Mouse (Mus musculus) hindbrain, embryonic 15.5 days (tissue): ENCODE results near the gene Elmo1. TPM values are rescaled to one million over a fixed set of nuclear protein-coding genes. Genes with fewer than 3 reads are reported as not detected.

ENCODE experiments used
- ATAC-seq: fragments of 200-750 bp; cut with Nextera tagmentation; 2 replicates; pipeline ENCODE4 v1.8.0; 2017; ENCODE audit warnings: low read depth, moderate number of reproducible peaks, moderate TSS enrichment; ENCODE audit not compliant: low FRiP score
- H3K27ac ChIP-seq: fragments of 300-500 bp; sonication (generic); replicated peaks from 2 replicates; pipeline ENCODE4 v1.5.1; 2015; ENCODE audit warnings: mild to moderate bottlenecking, inconsistent platforms
- H3K27me3 ChIP-seq: fragments of 300-500 bp; sonication (generic); 2 replicates; pipeline ENCODE4 v1.6.1; 2015; ENCODE audit warnings: control low read depth, inconsistent platforms
- H3K36me3 ChIP-seq: fragments of 300-500 bp; sonication (generic); 2 replicates; pipeline ENCODE4 v1.6.1; 2015; ENCODE audit warnings: control low read depth, inconsistent platforms
- H3K4me1 ChIP-seq: fragments of 300-500 bp; sonication (generic); replicated peaks from 2 replicates; pipeline ENCODE4 v1.6.1; 2015; ENCODE audit warnings: control low read depth, inconsistent platforms
- H3K4me2 ChIP-seq: fragments of 300-500 bp; sonication (generic); 2 replicates; pipeline ENCODE4 v1.6.1; 2015; ENCODE audit warnings: moderate library complexity, mild to moderate bottlenecking, inconsistent platforms
- H3K4me3 ChIP-seq: fragments of 300-500 bp; sonication (generic); 2 replicates; pipeline ENCODE4 v1.5.1; 2015; ENCODE audit warnings: mild to moderate bottlenecking, inconsistent platforms
- H3K9ac ChIP-seq: fragments of 300-500 bp; sonication (generic); 2 replicates; pipeline ENCODE4 v1.6.1; 2015; ENCODE audit warnings: inconsistent platforms
- H3K9me3 ChIP-seq: fragments of 300-500 bp; sonication (generic); 2 replicates; pipeline ENCODE4 v1.6.1; 2016; ENCODE audit warnings: control low read depth, inconsistent platforms
- WGBS: fragments of 180-500 bp; shearing (Covaris S2); methylation state at CpG from one replicate; pipeline ENCODE4 v1.1.7; 2015; 5-methylcytosine and 5-hydroxymethylcytosine counted together
- polyA plus RNA-seq: library from polyadenylated mRNA; unstranded; fragments of >200 nt; fragmentation: Nextera tagmentation; extraction: Ambion mirVana; gene quantifications from 2 replicates; pipeline ENCODE4 v1.2.1, GENCODE M21; 2015

Gene Elmo1
- polyA plus RNA-seq, 1 experiment from 2014 or later = 47.9 TPM

DNA sequence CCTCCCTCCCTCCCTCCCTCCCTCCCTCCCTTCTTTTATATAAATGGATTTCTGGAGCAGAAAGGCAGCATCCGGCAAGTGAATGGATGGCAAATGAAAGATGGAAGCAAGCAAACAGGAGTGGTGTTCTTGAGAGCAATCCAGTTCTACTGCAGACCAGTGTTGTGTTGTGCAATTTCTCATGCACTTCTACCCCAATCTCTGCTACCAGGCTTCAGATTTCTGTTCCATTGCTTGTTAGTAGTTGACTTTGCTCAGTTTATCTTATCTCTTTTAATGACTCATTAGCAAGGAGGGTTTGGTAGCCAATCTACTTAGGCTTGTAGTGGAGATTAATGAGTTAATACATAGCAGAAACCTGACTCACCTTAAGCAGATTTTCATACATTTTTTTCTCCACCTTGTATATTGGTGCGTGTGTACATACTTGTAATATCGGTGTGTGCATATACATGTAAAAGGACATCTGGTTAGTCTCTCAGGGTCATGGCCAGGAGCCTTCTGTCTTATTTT lies 209.7 kb downstream of the Elmo1 start:
- no peak overlapping the region for H3K4me2 ChIP-seq
- H3K4me3 ChIP-seq = no peak overlapping the region
- no peaks in the 10 kb centered on the region for H3K27me3 ChIP-seq
- ATAC-seq = no peak
- WGBS = 82% methylated on average over 3 of the region's 3 CpGs
- no peak overlapping the region for H3K27ac ChIP-seq
- no peaks in the 10 kb centered on the region for H3K4me1 ChIP-seq
- no peaks in the 10 kb centered on the region for H3K9me3 ChIP-seq
- no peak overlapping the region for H3K9ac ChIP-seq
- no peaks in the 10 kb centered on the region for H3K36me3 ChIP-seq

DNA sequence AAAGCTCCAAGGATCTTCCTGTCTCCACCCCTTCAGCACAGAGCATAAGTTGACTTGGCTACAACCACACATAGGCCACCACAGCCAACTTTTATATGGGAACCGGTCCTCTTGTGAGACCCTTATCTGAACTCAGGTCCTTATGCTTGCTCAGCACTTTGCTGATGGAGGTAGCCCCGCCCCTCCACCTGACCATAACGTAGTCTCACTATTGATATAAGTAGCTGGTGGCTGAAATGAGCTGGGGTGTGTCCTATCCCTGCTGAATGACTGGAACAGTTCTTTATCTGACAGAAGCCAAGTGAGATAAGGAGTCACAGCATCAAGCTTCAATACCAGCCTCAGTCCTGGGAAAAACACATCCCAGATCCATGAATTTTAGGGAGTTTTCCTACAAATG lies 210.2 kb downstream of the Elmo1 start:
- no peaks in the 10 kb centered on the region for H3K27me3 ChIP-seq
- 83% methylated on average over 3 of the region's 3 CpGs for WGBS
- H3K27ac ChIP-seq = no peak overlapping the region
- H3K36me3 ChIP-seq = no peaks in the 10 kb centered on the region
- H3K4me1 ChIP-seq = no peaks in the 10 kb centered on the region
- ATAC-seq = no peak
- H3K9me3 ChIP-seq = no peaks in the 10 kb centered on the region
- H3K4me3 ChIP-seq = no peak overlapping the region
- no peak overlapping the region for H3K4me2 ChIP-seq
- no peak overlapping the region for H3K9ac ChIP-seq

DNA sequence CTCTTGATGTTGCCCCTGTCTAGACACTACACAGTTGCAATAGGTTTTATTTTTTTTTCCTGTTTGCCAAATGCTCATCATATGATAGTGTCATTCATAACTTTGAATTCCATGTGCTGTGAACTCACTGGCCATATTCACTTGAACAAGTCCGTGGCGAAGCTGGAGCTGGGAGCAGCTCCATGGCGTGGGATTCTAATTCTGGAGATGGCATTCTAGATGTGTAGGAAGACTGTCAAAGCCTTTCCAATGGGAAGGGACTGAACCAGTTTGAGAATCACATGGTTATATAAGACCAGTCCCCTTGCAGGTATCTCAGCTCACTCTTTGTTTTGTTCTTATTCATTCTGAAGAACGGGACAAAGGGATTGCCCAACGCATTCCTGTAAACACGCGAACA lies 211.4 kb downstream of the Elmo1 start:
- no peak overlapping the region for H3K9ac ChIP-seq
- H3K4me2 ChIP-seq = no peak overlapping the region
- H3K36me3 ChIP-seq = no peaks in the 10 kb centered on the region
- H3K4me3 ChIP-seq = no peak overlapping the region
- ATAC-seq = no peak
- WGBS = 96% methylated on average over 7 of the region's 7 CpGs
- H3K4me1 ChIP-seq = 0 out of 2 replicates have a peak, but pooled peaks cover 3% of the 10 kb centered on the region
- no peak overlapping the region for H3K27ac ChIP-seq
- no peaks in the 10 kb centered on the region for H3K9me3 ChIP-seq
- H3K27me3 ChIP-seq = no peaks in the 10 kb centered on the region

GRCm38 (mm10) chr13:20305621-20306020 lies 215.2 kb downstream of the Elmo1 start:
- Histone ChIP-seq H3K9ac (no peak overlapping the region), H3K4me2 (no peak overlapping the region), H3K27me3 (no peaks in the 10 kb centered on the region), H3K4me1 (0 out of 2 replicates have a peak, but pooled peaks cover 8% of the 10 kb centered on the region), H3K36me3 (no peaks in the 10 kb centered on the region), H3K27ac (no peak overlapping the region), H3K9me3 (no peaks in the 10 kb centered on the region), H3K4me3 (no peak overlapping the region)
- no peak for ATAC-seq
- WGBS = 90% methylated on average over 4 of the region's 4 CpGs

DNA sequence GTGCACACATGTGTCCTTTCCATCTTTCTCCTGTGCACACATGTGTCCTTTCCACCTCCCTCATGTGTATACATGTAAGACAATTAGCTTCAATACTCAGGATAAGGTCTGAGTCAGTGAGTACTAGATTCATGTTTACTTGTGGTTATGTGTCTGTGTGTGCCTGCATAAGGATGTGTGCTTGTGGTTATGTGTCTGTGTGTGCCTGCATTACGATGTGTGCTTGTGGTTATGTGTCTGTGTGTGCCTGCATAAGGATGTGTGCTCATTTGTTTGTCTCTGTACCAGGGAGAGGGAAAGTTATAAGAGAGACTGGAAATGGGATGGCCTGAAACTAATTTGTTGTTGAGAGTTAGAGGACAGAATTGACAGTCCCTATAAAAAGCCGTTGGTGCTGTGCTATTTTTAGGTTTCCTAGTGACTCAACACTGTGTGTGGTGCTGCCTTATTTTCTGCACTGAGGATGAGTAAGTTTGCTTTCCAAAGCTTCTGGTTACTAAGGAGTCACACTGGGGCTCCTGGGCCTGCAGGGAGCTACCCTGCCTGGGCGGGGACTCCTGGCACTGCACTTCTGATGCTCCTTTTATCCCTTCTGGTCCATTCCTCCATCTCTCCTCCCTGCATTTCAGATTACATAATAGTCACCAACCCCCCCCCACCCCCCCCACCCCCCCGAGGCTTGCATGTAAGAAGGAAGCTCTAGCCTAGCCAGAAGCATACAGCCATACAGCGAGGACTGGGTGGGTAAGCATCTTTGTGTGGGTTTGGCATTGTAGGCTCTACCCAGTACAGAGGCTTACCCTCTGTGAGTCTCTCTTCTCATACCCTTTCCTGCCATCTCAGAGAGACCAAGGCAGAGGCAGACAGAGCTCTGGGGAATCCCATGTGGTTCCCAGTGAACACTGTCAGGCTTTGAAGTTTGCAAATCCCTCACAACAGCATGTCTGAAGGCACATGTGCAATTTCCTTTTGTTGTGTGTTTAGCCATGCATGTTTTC lies 216.1 kb downstream of the Elmo1 start:
- Histone ChIP-seq H3K36me3 (no peaks in the 10 kb centered on the region), H3K4me3 (no peak overlapping the region), H3K9ac (no peak overlapping the region), H3K27me3 (no peaks in the 10 kb centered on the region), H3K4me2 (no peak overlapping the region), H3K27ac (no peak overlapping the region), H3K4me1 (0 out of 2 replicates have a peak, but pooled peaks cover 8% of the 10 kb centered on the region), H3K9me3 (no peaks in the 10 kb centered on the region)
- ATAC-seq = no peak
- WGBS = 59% methylated on average over 5 of the region's 5 CpGs

DNA sequence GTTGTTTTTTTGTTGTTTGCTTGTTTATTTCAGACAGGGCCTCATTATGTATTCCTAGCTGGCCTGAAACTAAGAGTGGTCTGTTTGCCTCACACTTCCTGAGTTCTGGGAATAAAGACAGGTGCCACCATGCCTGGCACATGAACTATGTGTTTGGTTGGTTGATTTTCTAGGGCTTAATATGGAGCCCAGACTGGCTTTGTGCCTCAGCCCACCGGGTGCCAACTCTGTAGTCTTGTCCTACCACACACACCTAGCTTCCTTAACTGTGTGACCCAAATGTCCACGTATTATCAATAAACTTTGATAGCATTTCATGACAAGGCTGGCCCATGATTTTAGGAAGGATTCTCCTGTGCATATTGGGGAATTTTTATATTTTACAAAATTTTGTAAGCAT lies 217.0 kb downstream of the Elmo1 start:
- Histone ChIP-seq H3K9me3 (no peaks in the 10 kb centered on the region), H3K4me3 (no peak overlapping the region), H3K4me2 (no peak overlapping the region), H3K27ac (no peak overlapping the region), H3K27me3 (no peaks in the 10 kb centered on the region), H3K36me3 (no peaks in the 10 kb centered on the region), H3K9ac (no peak overlapping the region), H3K4me1 (peaks cover 11% of the 10 kb centered on the region; the same call in 1 of the 2 replicates)
- no peak for ATAC-seq
- WGBS = 84% methylated on average over 2 of the region's 2 CpGs

DNA sequence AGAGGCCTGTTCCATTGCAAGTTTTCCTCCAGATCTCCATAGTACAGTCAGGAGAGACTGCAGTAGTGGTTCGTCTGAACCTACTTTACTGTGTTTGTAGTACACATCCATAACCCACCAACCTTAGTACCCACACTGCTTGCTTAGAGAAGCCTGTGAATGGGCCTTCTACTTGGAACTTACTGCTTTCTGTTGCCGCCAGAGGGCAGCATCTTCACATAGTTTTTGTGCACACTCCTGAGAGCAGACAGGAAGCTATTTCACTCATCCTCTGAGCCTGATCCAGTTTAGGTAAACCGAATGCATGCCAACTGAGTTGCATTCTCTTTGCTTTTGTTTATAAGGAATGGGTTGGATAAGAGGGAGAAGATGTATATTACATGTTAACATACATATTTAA lies 221.2 kb downstream of the Elmo1 start:
- Histone ChIP-seq H3K36me3 (no peaks in the 10 kb centered on the region), H3K4me1 (peaks cover 16% of the 10 kb centered on the region; the same call in 1 of the 2 replicates), H3K9me3 (no peaks in the 10 kb centered on the region), H3K4me3 (no peak overlapping the region), H3K27me3 (no peaks in the 10 kb centered on the region), H3K4me2 (no peak overlapping the region), H3K27ac (no peak overlapping the region), H3K9ac (no peak overlapping the region)
- ATAC-seq = peak; percentile 87
- WGBS = 12% methylated on average over 3 of the region's 3 CpGs

DNA sequence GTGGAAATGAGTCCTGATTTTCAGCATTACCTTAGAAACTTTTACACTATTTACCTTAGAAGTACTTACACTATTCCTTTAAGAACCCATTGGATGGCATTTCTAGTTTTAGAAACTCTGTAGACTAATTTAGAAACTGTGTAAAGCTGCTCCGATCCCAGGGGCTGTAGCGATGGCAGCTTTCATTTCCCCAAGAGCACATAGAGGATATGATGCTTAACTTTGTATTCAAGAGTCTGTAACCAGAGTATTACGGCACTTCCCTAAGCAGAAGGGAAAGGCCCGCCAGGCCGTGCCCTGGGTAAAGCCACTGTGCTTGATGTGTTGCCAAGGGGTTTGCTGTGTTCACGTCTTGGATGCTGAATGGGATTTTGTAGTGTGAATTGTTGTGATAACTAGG lies 222.9 kb downstream of the Elmo1 start:
- Histone ChIP-seq H3K4me3 (no peak overlapping the region), H3K27me3 (no peaks in the 10 kb centered on the region), H3K27ac (no peak overlapping the region), H3K36me3 (no peaks in the 10 kb centered on the region), H3K4me1 (peaks cover 11% of the 10 kb centered on the region; the same call in 1 of the 2 replicates), H3K9me3 (no peaks in the 10 kb centered on the region), H3K9ac (no peak overlapping the region), H3K4me2 (no peak overlapping the region)
- no peak for ATAC-seq
- WGBS = 74% methylated on average over 6 of the region's 6 CpGs

DNA sequence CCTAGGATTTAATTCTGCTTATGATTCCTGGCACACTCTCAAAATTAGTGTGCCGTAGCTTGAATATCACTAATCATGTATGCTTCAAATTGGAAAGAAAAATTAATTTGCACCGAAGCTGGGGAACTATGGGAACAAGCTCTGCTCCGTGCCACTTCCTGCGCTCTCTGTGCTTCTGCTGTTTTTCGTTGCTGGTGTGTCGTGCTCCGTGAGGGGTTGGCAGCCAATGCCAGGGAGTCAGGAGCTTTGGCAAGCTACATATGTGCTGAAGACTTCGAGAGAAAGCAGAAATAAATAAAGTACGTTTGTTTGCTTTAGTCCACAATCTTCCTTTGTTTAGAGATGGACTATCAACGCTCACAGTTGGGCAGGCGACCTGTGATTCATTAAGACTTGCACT lies 225.7 kb downstream of the Elmo1 start:
- H3K4me3 ChIP-seq = no peak overlapping the region
- H3K4me1 ChIP-seq = peaks cover 11% of the 10 kb centered on the region; the same call in 1 of the 2 replicates
- WGBS = 57% methylated on average over 11 of the region's 11 CpGs
- no peaks in the 10 kb centered on the region for H3K9me3 ChIP-seq
- peak overlapping the region; percentile 12; the same call in 1 of the 2 replicates for H3K27ac ChIP-seq
- H3K9ac ChIP-seq = no peak overlapping the region
- H3K36me3 ChIP-seq = no peaks in the 10 kb centered on the region
- H3K4me2 ChIP-seq = peak overlapping the region; percentile 6; the same call in 1 of the 2 replicates
- H3K27me3 ChIP-seq = no peaks in the 10 kb centered on the region
- no peak for ATAC-seq

GRCm38 (mm10) chr13:20318615-20319219 lies 228.3 kb downstream of the Elmo1 start:
- Histone ChIP-seq H3K4me2 (no peak overlapping the region), H3K27me3 (no peaks in the 10 kb centered on the region), H3K36me3 (no peaks in the 10 kb centered on the region), H3K9ac (no peak overlapping the region), H3K27ac (no peak overlapping the region), H3K4me1 (peaks cover 7% of the 10 kb centered on the region; the same call in 1 of the 2 replicates), H3K4me3 (no peak overlapping the region), H3K9me3 (no peaks in the 10 kb centered on the region)
- 45% methylated on average over 3 of the region's 3 CpGs for WGBS
- peak; percentile 43; the same call in 1 of the 2 replicates for ATAC-seq

GRCm38 (mm10) chr13:20320232-20320631 lies 229.8 kb downstream of the Elmo1 start:
- H3K4me1 ChIP-seq = peaks cover 7% of the 10 kb centered on the region; the same call in 1 of the 2 replicates
- H3K9me3 ChIP-seq = no peaks in the 10 kb centered on the region
- ATAC-seq = no peak

DNA sequence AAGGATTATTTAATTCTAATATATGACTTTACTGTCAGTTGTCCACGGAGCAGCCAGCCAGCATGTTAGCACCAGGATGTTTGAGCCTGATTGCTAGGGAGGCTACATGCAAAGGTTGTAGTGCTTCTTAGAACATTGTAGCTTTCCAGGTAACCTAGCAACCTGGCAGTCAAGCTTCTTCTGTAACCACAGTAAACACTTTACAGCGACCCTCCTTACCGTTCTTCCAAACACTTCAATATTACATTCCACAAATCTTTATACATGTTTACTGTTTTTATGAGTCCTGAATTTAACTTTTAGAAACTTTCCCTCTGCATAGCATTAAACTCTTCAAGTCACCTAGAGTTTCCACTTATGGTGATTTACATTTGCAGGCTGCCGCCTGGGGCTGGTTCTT lies 233.1 kb downstream of the Elmo1 start:
- Histone ChIP-seq H3K27me3 (no peaks in the 10 kb centered on the region), H3K4me1 (no peaks in the 10 kb centered on the region), H3K36me3 (no peaks in the 10 kb centered on the region), H3K4me2 (no peak overlapping the region), H3K9me3 (no peaks in the 10 kb centered on the region), H3K4me3 (no peak overlapping the region), H3K27ac (no peak overlapping the region), H3K9ac (no peak overlapping the region)
- 82% methylated on average over 4 of the region's 4 CpGs for WGBS
- ATAC-seq = no peak

More at GRCm38 (mm10) chr13:20320232-20320631, 229.8 kb downstream of the Elmo1 start:
- Histone ChIP-seq H3K27ac (no peak overlapping the region), H3K4me2 (no peak overlapping the region), H3K27me3 (no peaks in the 10 kb centered on the region), H3K36me3 (no peaks in the 10 kb centered on the region), H3K4me3 (no peak overlapping the region), H3K9ac (no peak overlapping the region)
- WGBS = 80% methylated on average over 5 of the region's 5 CpGs
